21 mouse cellular contexts compared by ENCODE assay signal in genomic region chr16:43624876-43625275, GRCm38 (mm10). TPM values are rescaled to one million over a fixed set of nuclear protein-coding genes. Genes with fewer than 3 reads are reported as not detected.
DNase-seq lines count a peak whose midpoint lies in the region; ATAC-seq and TF ChIP-seq lines count a peak whose summit lies in the region.
"Had no signal": no experiment of that assay in that cellular context is flagged by ENCODE, and none has a peak within 500 bp of the region (broad histone marks: within the 10 kb centered on the region; RNA-seq: fewer than 3 reads in every experiment).

No protein-coding gene starts in this region.

- 81% methylated on average over 4 of the region's 4 CpGs for WGBS in hindbrain, embryonic 15.5 days
- WGBS in hindbrain, embryonic 11.5 days = 85% methylated on average over 4 of the region's 4 CpGs
- 80% methylated on average over 4 of the region's 4 CpGs for WGBS in cerebellum, adult 2 months

- H3K9me3 ChIP-seq in hindbrain, embryonic 15.5 days = no peaks in the 10 kb centered on the region
- no peaks in the 10 kb centered on the region for H3K9me3 ChIP-seq in hindbrain, embryonic 11.5 days (ENCODE audit: control insufficient read depth, low read length)
- H3K9me3 ChIP-seq: hindbrain, embryonic 10.5 days; megakaryocyte, embryonic 14.5 days had no signal

- H3K27ac ChIP-seq in hindbrain, embryonic 15.5 days (replicated peaks) = peak overlapping the region; percentile 23; the same call in 1 of the 2 replicates
- H3K27ac ChIP-seq in hindbrain, embryonic 11.5 days (ENCODE audit: low read depth, low read length) = no peak overlapping the region
- H3K27ac ChIP-seq in cerebellum, adult 2 months (ENCODE audit: insufficient read depth, low read length) = no peak overlapping the region
- H3K27ac ChIP-seq: liver, embryonic 14.5 days had no signal

- H3K4me2 ChIP-seq in hindbrain, embryonic 15.5 days = no peak overlapping the region
- H3K4me2 ChIP-seq in hindbrain, embryonic 11.5 days (replicated peaks; ENCODE audit: low read depth, low read length) = no peak overlapping the region
- H3K4me2 ChIP-seq: heart, embryonic 11.5 days had no signal

- H3K27me3 ChIP-seq in hindbrain, embryonic 15.5 days = no peaks in the 10 kb centered on the region
- no peaks in the 10 kb centered on the region for H3K27me3 ChIP-seq in hindbrain, embryonic 11.5 days (ENCODE audit: control insufficient read depth, insufficient read depth, low read length)
- no peaks in the 10 kb centered on the region for H3K27me3 ChIP-seq in cerebellum, adult 2 months (ENCODE audit: control insufficient read depth, insufficient read depth, low read length)
- H3K27me3 ChIP-seq: megakaryocyte, embryonic 14.5 days; Patski had no signal

- no peak for TF ChIP-seq CTCF in cerebellum, adult 2 months (IDR thresholded peaks at IDR 0.05; ENCODE audit: borderline replicate concordance, insufficient read depth, low read depth, low read length)

- no peak for ATAC-seq in hindbrain, embryonic 15.5 days (ENCODE audit: low FRiP score, low read depth)
- ATAC-seq in hindbrain, embryonic 11.5 days (ENCODE audit: low FRiP score) = no peak
- peak; percentile 43 to 69 for ATAC-seq in hematopoietic stem cell, adult 5-6 weeks (replicated peaks in 1 of 2; ENCODE audit: insufficient read depth in 1 of 2, low FRiP score in 2 of 2, low TSS enrichment in 1 of 2, low read depth in 1 of 2, poor library complexity in 2 of 2, severe bottlenecking in 2 of 2)
- ATAC-seq in megakaryocyte, adult 5-6 weeks (ENCODE audit: poor library complexity, severe bottlenecking) = no peak
- ATAC-seq: lung, postnatal 0 days; Patski had no signal

- no peaks in the 10 kb centered on the region; the same call in 1 of the 2 replicates for H3K4me1 ChIP-seq in hindbrain, embryonic 15.5 days (replicated peaks)
- 0 out of 2 replicates have a peak, but pooled peaks cover 2% of the 10 kb centered on the region for H3K4me1 ChIP-seq in hindbrain, embryonic 11.5 days (replicated peaks; ENCODE audit: control insufficient read depth, insufficient read depth, low read length)
- H3K4me1 ChIP-seq in cerebellum, adult 2 months (ENCODE audit: control insufficient read depth, insufficient read depth, low read length) = no peaks in the 10 kb centered on the region

- 0 out of 2 replicates have a peak, but pooled peaks cover 8% of the 10 kb centered on the region for H3K36me3 ChIP-seq in hindbrain, embryonic 15.5 days
- H3K36me3 ChIP-seq in hindbrain, embryonic 11.5 days (ENCODE audit: control insufficient read depth, insufficient read depth, low read length) = no peaks in the 10 kb centered on the region

- no peak for TF ChIP-seq POLR2A in cerebellum, adult 2 months (IDR thresholded peaks at IDR 0.05; ENCODE audit: borderline replicate concordance, insufficient read depth, low read length)

- no peak for DNase-seq in hindbrain, embryonic 11.5 days (ENCODE audit: low spot score)
- DNase-seq in 416B (ENCODE audit: low read depth) = peak; percentile 26
- DNase-seq in CD4-positive helper T cell, adult 2 months (ENCODE audit: low read depth, low spot score) = peak; percentile 54
- DNase-seq in cerebellum, adult 2 months = no peak
- no peak for DNase-seq in kidney, postnatal 10 days
- DNase-seq: cerebellum, adult 11 months; gastrocnemius, postnatal 25 days; kidney, adult 8-10 months had no signal

- no peak overlapping the region for H3K9ac ChIP-seq in hindbrain, embryonic 15.5 days
- H3K9ac ChIP-seq in hindbrain, embryonic 11.5 days (ENCODE audit: low read depth, low read length) = no peak overlapping the region
- H3K9ac ChIP-seq: liver, embryonic 14.5 days had no signal

- no peak overlapping the region for H3K4me3 ChIP-seq in hindbrain, embryonic 15.5 days
- no peak overlapping the region for H3K4me3 ChIP-seq in hindbrain, embryonic 11.5 days (ENCODE audit: low read depth, low read length)
- no peak overlapping the region for H3K4me3 ChIP-seq in cerebellum, adult 2 months (replicated peaks; ENCODE audit: insufficient read depth, low read depth, low read length)
- H3K4me3 ChIP-seq: hindbrain, embryonic 10.5 days; megakaryocyte, embryonic 14.5 days had no signal

RNA-seq across cellular contexts. Expression of gene Tigit, which starts 39.1 kb away (rescaled TPM):
- 0.17 TPM in 1 of 2 replicates, not detected in the other for polyA plus RNA-seq in hindbrain, embryonic 15.5 days (2015; fragmentation: Nextera tagmentation; extraction: Ambion mirVana)
- polyA plus RNA-seq in hindbrain, embryonic 11.5 days (2014; fragmentation: Nextera tagmentation; extraction: Ambion mirVana) = not detected in 2 replicates
- not detected in 2 replicates for total RNA-seq in hematopoietic stem cell, adult 5-6 weeks (2017)
- polyA plus RNA-seq in cerebellum, adult 2 months (2012; rRNA removed) = not detected in 2 replicates
- total RNA-seq in megakaryocyte, adult 5-6 weeks (2015) = 0.40 TPM in 1 of 2 replicates, not detected in the other
- not detected in 2 replicates for total RNA-seq in megakaryocyte, adult 5-6 weeks (2017)
- total RNA-seq: gastrocnemius, postnatal 25 days had no signal
- polyA plus RNA-seq: cortical plate, adult 2 months; embryonic facial prominence, embryonic 14.5 days; frontal cortex, adult 2 months; heart, embryonic 11.5 days; hindbrain, embryonic 10.5 days; limb, embryonic 11.5 days; liver, embryonic 14.5 days; lung, postnatal 0 days; Patski had no signal

Comparison
In these comparisons a context has a peak if more than half of its experiments do, and no peak if none do; other contexts are left out.
1. ATAC-seq: peak in hematopoietic stem cell, adult 5-6 weeks (2 of 2); none in hindbrain, embryonic 15.5 days (single experiment), hindbrain, embryonic 11.5 days (single experiment) and megakaryocyte, adult 5-6 weeks (single experiment).
2. DNase-seq: peak in 416B (single experiment) and CD4-positive helper T cell, adult 2 months (single experiment); none in hindbrain, embryonic 11.5 days (single experiment), cerebellum, adult 2 months (0 of 2) and kidney, postnatal 10 days (single experiment).